ENCODE assay signal across 8 mouse cellular contexts in the genomic region with DNA sequence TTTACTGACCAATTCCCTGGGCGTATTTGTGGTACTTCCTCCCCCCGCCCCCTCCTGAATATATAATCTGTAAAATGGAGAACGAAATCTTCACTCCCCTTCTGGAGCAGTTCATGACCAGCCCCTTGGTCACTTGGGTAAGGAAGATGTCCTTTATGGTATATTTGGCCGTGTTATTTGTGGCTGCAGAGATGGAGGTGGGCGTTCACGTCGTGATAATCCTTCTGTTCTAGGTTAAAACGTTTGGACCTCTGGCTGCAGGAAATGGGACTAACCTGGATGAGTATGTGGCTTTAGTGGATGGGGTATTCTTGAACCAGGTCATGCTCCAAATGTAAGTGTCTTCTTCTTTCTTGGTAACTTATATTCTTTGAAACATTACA. TPM values are rescaled to one million over a fixed set of nuclear protein-coding genes. Genes with fewer than 3 reads are reported as not detected.
DNase-seq lines count a peak whose midpoint lies in the region; ATAC-seq and TF ChIP-seq lines count a peak whose summit lies in the region.

No protein-coding gene starts in this region.

- TF ChIP-seq EP300 in lung, postnatal 0 days (IDR thresholded peaks at IDR 0.05), result no peak

- no peak; the same call in 1 of the 2 replicates for TF ChIP-seq CTCF in lung, postnatal 0 days (IDR thresholded peaks at IDR 0.05)
- TF ChIP-seq CTCF in cortical plate, adult 2 months (IDR thresholded peaks at IDR 0.05; ENCODE audit: extremely low read depth, insufficient read depth, low read length), result no peak

- no peak for ATAC-seq in lung, postnatal 0 days
- ATAC-seq in hindbrain, embryonic 13.5 days (ENCODE audit: low FRiP score), result peak; percentile 18; the same call in 1 of the 2 replicates
- peak; percentile 11; the same call in 1 of the 2 replicates for ATAC-seq in megakaryocyte-erythroid progenitor cell, adult 5-6 weeks (replicated peaks; ENCODE audit: low FRiP score, low TSS enrichment, poor library complexity, severe bottlenecking)

- no peak for TF ChIP-seq POLR2A in cortical plate, adult 2 months (IDR thresholded peaks at IDR 0.05; ENCODE audit: extremely low read depth, insufficient read depth, low read length)

- H3K4me1 ChIP-seq in lung, postnatal 0 days (ENCODE audit: insufficient read depth, low read depth, low read length), result no peaks in the 10 kb centered on the region
- H3K4me1 ChIP-seq in cortical plate, adult 2 months (ENCODE audit: control insufficient read depth, insufficient read depth, low read length), result peaks cover 4% of the 10 kb centered on the region
- peaks cover 23% of the 10 kb centered on the region for H3K4me1 ChIP-seq in hindbrain, embryonic 13.5 days (replicated peaks)

- H3K9me3 ChIP-seq in lung, postnatal 0 days (ENCODE audit: low read length), result no peaks in the 10 kb centered on the region
- no peaks in the 10 kb centered on the region for H3K9me3 ChIP-seq in hindbrain, embryonic 13.5 days

- peak overlapping the region; percentile 91 for H3K4me3 ChIP-seq in lung, postnatal 0 days (ENCODE audit: low read depth, low read length)
- peak overlapping the region; percentile 98 for H3K4me3 ChIP-seq in cortical plate, adult 2 months (ENCODE audit: insufficient read depth, low read length)
- H3K4me3 ChIP-seq in hindbrain, embryonic 13.5 days, result peak overlapping the region; percentile 95

- H3K36me3 ChIP-seq in lung, postnatal 0 days (ENCODE audit: insufficient read depth, low read length), result no peaks in the 10 kb centered on the region
- peaks cover 6% of the 10 kb centered on the region for H3K36me3 ChIP-seq in hindbrain, embryonic 13.5 days

- H3K4me2 ChIP-seq in lung, postnatal 0 days (replicated peaks; ENCODE audit: low read depth, low read length), result peak overlapping the region; percentile 76
- peak overlapping the region; percentile 61 for H3K4me2 ChIP-seq in hindbrain, embryonic 13.5 days

- H3K27ac ChIP-seq in lung, postnatal 0 days (ENCODE audit: low read length), result peak overlapping the region; percentile 83; the same call in 1 of the 2 replicates
- H3K27ac ChIP-seq in cortical plate, adult 2 months (ENCODE audit: insufficient read depth, low read length), result peak overlapping the region; percentile 99
- peak overlapping the region; percentile 99 for H3K27ac ChIP-seq in hindbrain, embryonic 13.5 days

- under 1% methylated on average over 8 of the region's 8 CpGs for WGBS in lung, postnatal 0 days
- 0% methylated on average over 8 of the region's 8 CpGs for WGBS in hindbrain, embryonic 13.5 days

- H3K27me3 ChIP-seq in lung, postnatal 0 days (replicated peaks; ENCODE audit: insufficient read depth, low read length), result no peaks in the 10 kb centered on the region
- H3K27me3 ChIP-seq in hindbrain, embryonic 13.5 days, result no peaks in the 10 kb centered on the region

- peak overlapping the region; percentile 62 for H3K9ac ChIP-seq in lung, postnatal 0 days (replicated peaks; ENCODE audit: low read depth)
- peak overlapping the region; percentile 98 for H3K9ac ChIP-seq in hindbrain, embryonic 13.5 days

- no peak for DNase-seq in lung, postnatal 0 days (ENCODE audit: low spot score)
- no peak for DNase-seq in lung, postnatal 36 days
- no peak for DNase-seq in gastrocnemius, postnatal 4 days (ENCODE audit: low spot score in 2 of 2)
- no peak for DNase-seq in gastrocnemius, postnatal 10 days
- DNase-seq in retina, postnatal 1 day, result no peak

RNA-seq across cellular contexts. Expression of a gene that starts 0.8 kb away (rescaled TPM):
- polyA plus RNA-seq in lung, postnatal 0 days (2015; fragmentation: Nextera tagmentation; extraction: Ambion mirVana), result 13.1 and 16.3 TPM in 2 replicates
- polyA plus RNA-seq in cortical plate, adult 2 months (2012; rRNA removed), result 18.7 and 19.0 TPM in 2 replicates
- 72.7 and 77.0 TPM in 2 replicates for polyA plus RNA-seq in hindbrain, embryonic 13.5 days (2015; fragmentation: Nextera tagmentation; extraction: Ambion mirVana)
- 24.7 and 30.4 TPM in 2 replicates for total RNA-seq in megakaryocyte-erythroid progenitor cell, adult 5-6 weeks (2014; fragmentation: Nextera tagmentation)
- 49.5 and 53.0 TPM in 2 replicates for total RNA-seq in megakaryocyte-erythroid progenitor cell, adult 5-6 weeks (2017)
- total RNA-seq in gastrocnemius, postnatal 4 days (2021), result 10 to 100 TPM; 24.4 to 26.9 TPM
- 10 to 100 TPM; 14.1 to 19.7 TPM for total RNA-seq in gastrocnemius, postnatal 10 days (2021)
